Mouse (Mus musculus): ENCODE results near the gene Aars2. TPM values are rescaled to one million over a fixed set of nuclear protein-coding genes. Genes with fewer than 3 reads are reported as not detected.

The Aars2 gene
- polyA plus RNA-seq, 1 experiment from 2014 or later: 25.4 TPM

DNA sequence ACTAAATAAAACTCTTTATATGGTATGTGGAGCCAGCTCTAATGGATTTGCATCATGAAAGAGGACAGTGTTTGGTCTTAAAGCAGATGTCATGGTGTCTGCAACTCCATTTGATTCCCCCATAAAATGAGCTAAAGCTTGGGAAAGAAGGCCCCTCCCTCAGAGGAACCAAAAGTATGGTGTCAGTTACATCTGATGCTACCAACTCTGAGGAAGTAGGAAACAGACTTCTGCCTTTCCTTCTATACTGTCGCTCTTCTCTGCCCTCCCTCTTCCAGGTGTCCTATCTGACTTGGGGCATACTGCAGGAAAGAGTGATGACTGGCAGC is 59.4 kb downstream of the Aars2 start:
- Histone ChIP-seq H3K36me3 (peaks cover 55% of the 10 kb centered on the region), H3K9me3 (no peaks in the 10 kb centered on the region), H3K4me3 (no peak overlapping the region), H3K4me2 (replicated peaks) (0 out of 2 replicates have a peak overlapping the region, but pooled peaks have one; percentile 9), H3K27ac (no peak overlapping the region), H3K4me1 (peaks cover 37% of the 10 kb centered on the region), H3K9ac (no peak overlapping the region), H3K27me3 (replicated peaks) (no peaks in the 10 kb centered on the region)
- ATAC-seq (ENCODE audit: low FRiP score, low read depth): no peak
- WGBS: 92% methylated on average over 1 of the region's 1 CpGs

DNA sequence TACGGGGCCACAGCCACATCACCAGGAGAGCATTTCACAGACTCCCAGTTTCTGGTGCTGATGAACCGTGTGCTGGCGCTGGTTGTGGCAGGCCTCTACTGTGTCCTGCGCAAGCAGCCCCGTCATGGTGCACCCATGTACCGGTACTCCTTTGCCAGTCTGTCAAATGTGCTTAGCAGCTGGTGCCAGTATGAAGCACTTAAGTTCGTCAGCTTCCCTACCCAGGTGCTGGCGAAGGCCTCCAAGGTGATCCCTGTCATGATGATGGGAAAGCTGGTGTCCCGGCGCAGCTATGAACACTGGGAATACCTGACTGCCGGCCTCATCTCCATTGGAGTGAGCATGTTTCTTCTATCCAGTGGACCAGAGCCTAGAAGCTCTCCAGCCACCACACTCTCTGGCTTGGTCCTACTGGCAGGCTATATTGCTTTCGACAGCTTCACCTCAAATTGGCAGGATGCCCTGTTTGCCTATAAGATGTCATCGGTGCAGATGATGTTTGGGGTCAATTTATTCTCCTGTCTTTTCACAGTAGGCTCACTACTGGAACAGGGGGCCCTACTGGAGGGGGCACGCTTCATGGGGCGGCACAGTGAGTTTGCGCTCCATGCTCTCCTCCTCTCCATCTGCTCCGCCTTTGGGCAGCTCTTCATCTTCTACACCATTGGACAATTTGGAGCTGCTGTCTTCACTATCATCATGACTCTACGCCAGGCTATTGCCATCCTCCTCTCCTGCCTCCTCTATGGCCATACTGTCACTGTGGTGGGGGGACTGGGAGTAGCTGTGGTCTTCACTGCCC is 59.9 kb downstream of the Aars2 start:
- Histone ChIP-seq H3K4me1 (peaks cover 43% of the 10 kb centered on the region), H3K4me3 (no peak overlapping the region), H3K9ac (0 out of 2 replicates have a peak overlapping the region, but pooled peaks have one; percentile 21), H3K27ac (no peak overlapping the region), H3K27me3 (replicated peaks) (no peaks in the 10 kb centered on the region), H3K4me2 (replicated peaks) (0 out of 2 replicates have a peak overlapping the region, but pooled peaks have one; percentile 9), H3K9me3 (no peaks in the 10 kb centered on the region), H3K36me3 (peaks cover 61% of the 10 kb centered on the region)
- no peak for ATAC-seq (ENCODE audit: low FRiP score, low read depth)
- WGBS: 71% methylated on average over 18 of the region's 18 CpGs

- Histone ChIP-seq H3K36me3 (peaks cover 63% of the 10 kb centered on the region), H3K27me3 (replicated peaks) (no peaks in the 10 kb centered on the region), H3K9ac (0 out of 2 replicates have a peak overlapping the region, but pooled peaks have one; percentile 21), H3K4me3 (no peak overlapping the region), H3K4me2 (replicated peaks) (0 out of 2 replicates have a peak overlapping the region, but pooled peaks have one; percentile 1), H3K4me1 (peaks cover 46% of the 10 kb centered on the region), H3K27ac (no peak overlapping the region), H3K9me3 (no peaks in the 10 kb centered on the region)
- ATAC-seq (ENCODE audit: low FRiP score, low read depth): no peak
- 21% methylated on average over 4 of the region's 4 CpGs for WGBS
Observed at GRCm38 (mm10) chr17:45567162-45567601, 60.5 kb downstream of the Aars2 start.

DNA sequence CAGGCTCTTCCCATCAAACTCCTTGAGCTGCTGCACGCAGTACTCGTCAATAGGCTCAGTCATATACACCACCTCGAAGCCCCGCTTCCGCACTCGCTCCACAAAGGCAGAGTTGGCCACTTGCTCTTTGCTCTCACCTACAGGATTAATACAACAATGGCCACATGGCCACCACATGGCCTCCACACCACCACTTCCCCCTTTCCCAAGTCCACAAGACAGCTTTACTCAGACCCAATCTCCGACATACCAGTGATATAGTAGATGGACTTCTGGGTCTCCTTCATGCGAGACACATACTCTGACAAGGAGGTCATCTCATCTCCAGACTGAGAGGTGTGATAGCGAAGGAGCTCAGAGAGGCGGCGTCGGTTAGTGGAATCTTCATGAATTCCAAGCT is 62.3 kb downstream of the Aars2 start:
- H3K4me3 ChIP-seq: no peak overlapping the region
- peaks cover 63% of the 10 kb centered on the region for H3K36me3 ChIP-seq
- no peak overlapping the region for H3K27ac ChIP-seq
- H3K27me3 ChIP-seq (replicated peaks): no peaks in the 10 kb centered on the region
- no peak for ATAC-seq (ENCODE audit: low FRiP score, low read depth)
- H3K4me1 ChIP-seq: peaks cover 46% of the 10 kb centered on the region
- H3K4me2 ChIP-seq (replicated peaks): no peak overlapping the region
- no peaks in the 10 kb centered on the region for H3K9me3 ChIP-seq
- 88% methylated on average over 12 of the region's 12 CpGs for whole genome bisulfite sequencing
- H3K9ac ChIP-seq: no peak overlapping the region

GRCm38 (mm10) chr17:45569999-45570398 is 63.4 kb downstream of the Aars2 start:
- no peak for ATAC-seq (ENCODE audit: low FRiP score, low read depth)
- Histone ChIP-seq H3K27ac (no peak overlapping the region), H3K36me3 (peaks cover 63% of the 10 kb centered on the region), H3K9ac (no peak overlapping the region), H3K4me3 (no peak overlapping the region), H3K9me3 (no peaks in the 10 kb centered on the region), H3K27me3 (replicated peaks) (no peaks in the 10 kb centered on the region), H3K4me2 (replicated peaks) (no peak overlapping the region), H3K4me1 (peaks cover 45% of the 10 kb centered on the region)
- 89% methylated on average over 4 of the region's 4 CpGs for WGBS

Other genes starting within 250 kb of the Aars2 start
- gene Cdc5l, start 73.1 kb upstream of the Aars2 start, polyA plus RNA-seq (2016; fragmentation: Nextera tagmentation; extraction: Ambion mirVana): 68.1 and 71.8 TPM in 2 replicates
- gene Spats1, start 31.4 kb upstream of the Aars2 start, polyA plus RNA-seq (2016; fragmentation: Nextera tagmentation; extraction: Ambion mirVana): 1.2 and 1.3 TPM in 2 replicates
- gene Tcte1, start 16.6 kb downstream of the Aars2 start, polyA plus RNA-seq (2016; fragmentation: Nextera tagmentation; extraction: Ambion mirVana): 1.9 TPM in 2 replicates
- gene Tmem151b, start 42.8 kb downstream of the Aars2 start, polyA plus RNA-seq (2016; fragmentation: Nextera tagmentation; extraction: Ambion mirVana): 10.5 and 13.1 TPM in 2 replicates
- 7.4 and 7.5 TPM in 2 replicates for gene Nfkbie, start 48.9 kb downstream of the Aars2 start, polyA plus RNA-seq (2016; fragmentation: Nextera tagmentation; extraction: Ambion mirVana)
- 87.6 and 90.5 TPM in 2 replicates for gene Slc35b2, start 57.0 kb downstream of the Aars2 start, polyA plus RNA-seq (2016; fragmentation: Nextera tagmentation; extraction: Ambion mirVana)
- gene Hsp90ab1, start 66.4 kb downstream of the Aars2 start, polyA plus RNA-seq (2016; fragmentation: Nextera tagmentation; extraction: Ambion mirVana): 1,381 and 1,470 TPM in 2 replicates
- gene Slc29a1, start 92.8 kb downstream of the Aars2 start, polyA plus RNA-seq (2016; fragmentation: Nextera tagmentation; extraction: Ambion mirVana): 44.7 and 47.9 TPM in 2 replicates
- gene Mymx, start 95.3 kb downstream of the Aars2 start, polyA plus RNA-seq (2016; fragmentation: Nextera tagmentation; extraction: Ambion mirVana): 4.4 and 6.8 TPM in 2 replicates
- gene Capn11, start 152.5 kb downstream of the Aars2 start, polyA plus RNA-seq (2016; fragmentation: Nextera tagmentation; extraction: Ambion mirVana): 1.1 and 1.4 TPM in 2 replicates
- gene Mrpl14, start 179.5 kb downstream of the Aars2 start, polyA plus RNA-seq (2016; fragmentation: Nextera tagmentation; extraction: Ambion mirVana): 101 and 102 TPM in 2 replicates
- gene Tmem63b, start 180.1 kb downstream of the Aars2 start, polyA plus RNA-seq (2016; fragmentation: Nextera tagmentation; extraction: Ambion mirVana): 106 and 108 TPM in 2 replicates
- not detected in 2 replicates for gene 1600014C23Rik, start 227.0 kb downstream of the Aars2 start, polyA plus RNA-seq (2016; fragmentation: Nextera tagmentation; extraction: Ambion mirVana)

All from neural tube, embryonic 12.5 days (tissue).